Mouse (Mus musculus) left cerebral cortex, adult 8-10 months (tissue): Measurements from ENCODE around the gene Dnttip1. TPM values are rescaled to one million over a fixed set of nuclear protein-coding genes. Genes with fewer than 3 reads are reported as not detected.

ENCODE experiments used
- DNase-seq, 2 experiments: peaks; one replicate each; pipeline ENCODE4 v3.0.0; 2022; ENCODE audit warnings: low spot score in 2 of 2
- total RNA-seq, 4 experiments: library from RNA; stranded (reverse); gene quantifications; 2 replicates each; pipeline ENCODE4 v1.2.4; 2022

Dnttip1 gene
- total RNA-seq, 4 experiments from 2014 or later: 32.2 to 38.7 (median 35.5) TPM

- no peak for DNase-seq
These were observed 8.3 kb downstream of the Dnttip1 start for GRCm38 (mm10) chr2:164754105-164754504.

GRCm38 (mm10) chr2:164754800-164755199 lies 9.0 kb downstream of the Dnttip1 start:
- DNase-seq: no peak

GRCm38 (mm10) chr2:164757841-164758240 lies 12.1 kb downstream of the Dnttip1 start:
- no peak for DNase-seq

- no peak for DNase-seq
These were observed 12.9 kb downstream of the Dnttip1 start for GRCm38 (mm10) chr2:164758692-164759091.

GRCm38 (mm10) chr2:164760059-164760833 lies 14.5 kb downstream of the Dnttip1 start:
- DNase-seq: no peak

- no peak for DNase-seq
These were observed 15.7 kb downstream of the Dnttip1 start for GRCm38 (mm10) chr2:164761502-164761901.

GRCm38 (mm10) chr2:164761971-164762370 lies 16.2 kb downstream of the Dnttip1 start:
- no peak for DNase-seq

GRCm38 (mm10) chr2:164762593-164762992 lies 16.8 kb downstream of the Dnttip1 start:
- DNase-seq: no peak

- DNase-seq: no peak
These were observed 20.1 kb downstream of the Dnttip1 start for GRCm38 (mm10) chr2:164765841-164766240.

GRCm38 (mm10) chr2:164767812-164768540 lies 22.2 kb downstream of the Dnttip1 start:
- DNase-seq: no peak

- peak; percentile 97 to 98 for DNase-seq
These were observed 23.7 kb downstream of the Dnttip1 start, which contains the start of gene Ube2c for GRCm38 (mm10) chr2:164769258-164770037. Gene Ube2c, plus strand, starts transcription at chr2:164769898.

GRCm38 (mm10) chr2:164770279-164770678 lies 24.5 kb downstream of the Dnttip1 start:
- no peak for DNase-seq

GRCm38 (mm10) chr2:164771123-164771522 lies 25.3 kb downstream of the Dnttip1 start:
- no peak for DNase-seq

GRCm38 (mm10) chr2:164773229-164773988 lies 27.6 kb downstream of the Dnttip1 start:
- no peak for DNase-seq

- no peak for DNase-seq
These were observed 28.2 kb downstream of the Dnttip1 start for GRCm38 (mm10) chr2:164773989-164774364.

GRCm38 (mm10) chr2:164776130-164776529 lies 30.3 kb downstream of the Dnttip1 start:
- no peak for DNase-seq

GRCm38 (mm10) chr2:164776801-164777200 lies 31.0 kb downstream of the Dnttip1 start:
- no peak for DNase-seq

GRCm38 (mm10) chr2:164777246-164778014 lies 31.6 kb downstream of the Dnttip1 start:
- no peak for DNase-seq

GRCm38 (mm10) chr2:164778015-164778287 lies 32.2 kb downstream of the Dnttip1 start:
- DNase-seq: no peak

GRCm38 (mm10) chr2:164778809-164779208 lies 33.0 kb downstream of the Dnttip1 start:
- DNase-seq: no peak
